Mouse (Mus musculus): Measurements from ENCODE around the gene Snx9.

GRCm38 (mm10) chr17:5862869-5863268 lies 21.7 kb downstream of the Snx9 start:
- TF ChIP-seq ZNF384 (IDR thresholded peaks at IDR 0.05; ENCODE audit: low read depth, low read length) (no peak), HCFC1 (IDR thresholded peaks at IDR 0.05; ENCODE audit: borderline replicate concordance, insufficient read depth, low read length) (no peak), CHD2 (IDR thresholded peaks at IDR 0.05; ENCODE audit: low read depth, low read length) (no peak), ZC3H11A (IDR thresholded peaks at IDR 0.05; ENCODE audit: borderline replicate concordance, low read depth, low read length) (no peak)

All from ES-E14 (cell line).